Mouse (Mus musculus) neural tube, embryonic 14.5 days (tissue): ENCODE data around the gene Prr5. TPM values are rescaled to one million over a fixed set of nuclear protein-coding genes. Genes with fewer than 3 reads are reported as not detected.

ENCODE experiments used
- ATAC-seq: fragments of 200-750 bp; cut with Nextera tagmentation; 2 replicates; pipeline ENCODE4 v1.8.0; 2017; ENCODE audit warnings: low read depth, mild to moderate bottlenecking, moderate TSS enrichment, moderate library complexity
- H3K27ac ChIP-seq: fragments of 300-500 bp; sonication (generic); 2 replicates; pipeline ENCODE4 v1.5.1; 2014; ENCODE audit warnings: low read depth, mild to moderate bottlenecking, control low read depth, low read length, moderate library complexity, mixed read lengths
- H3K27me3 ChIP-seq: fragments of 300-500 bp; sonication (generic); 2 replicates; pipeline ENCODE4 v1.6.1; 2014; ENCODE audit warnings: low read length; ENCODE audit not compliant: control insufficient read depth, insufficient read depth
- H3K36me3 ChIP-seq: fragments of 300-500 bp; sonication (generic); 2 replicates; pipeline ENCODE4 v1.6.1; 2014; ENCODE audit warnings: low read length, mixed read lengths; ENCODE audit not compliant: control insufficient read depth, insufficient read depth
- H3K4me1 ChIP-seq: fragments of 300-500 bp; sonication (generic); 2 replicates; pipeline ENCODE4 v1.6.1; 2014; ENCODE audit warnings: low read length; ENCODE audit not compliant: control insufficient read depth, insufficient read depth
- H3K4me2 ChIP-seq: fragments of 300-500 bp; sonication (generic); 2 replicates; pipeline ENCODE4 v1.6.1; 2014; ENCODE audit warnings: mild to moderate bottlenecking, low read depth, low read length, control low read depth
- H3K4me3 ChIP-seq: fragments of 300-500 bp; sonication (generic); 2 replicates; pipeline ENCODE4 v1.5.1; 2014; ENCODE audit warnings: low read depth, low read length, control low read depth, mixed read lengths
- H3K9ac ChIP-seq: fragments of 300-500 bp; sonication (generic); replicated peaks from 2 replicates; pipeline ENCODE4 v1.6.1; 2014; ENCODE audit warnings: low read depth, mild to moderate bottlenecking, control low read depth, low read length, mixed read lengths
- H3K9me3 ChIP-seq: fragments of 300-500 bp; sonication (generic); 2 replicates; pipeline ENCODE4 v1.6.1; 2016; ENCODE audit warnings: low read length; ENCODE audit not compliant: control insufficient read depth
- WGBS: fragments of 180-500 bp; shearing (Covaris S2); extraction: QIAGEN DNeasy Blood & Tissue Kit; methylation state at CpG from one replicate; pipeline ENCODE4 v1.1.7; 2014; 5-methylcytosine and 5-hydroxymethylcytosine counted together
- polyA plus RNA-seq: library from polyadenylated mRNA; unstranded; fragments of >200 nt; fragmentation: Nextera tagmentation; extraction: Ambion mirVana; gene quantifications from 2 replicates; pipeline ENCODE4 v1.2.1, GENCODE M21; 2014

The Prr5 gene
- polyA plus RNA-seq, 1 experiment from 2014 or later: 27.9 TPM

DNA sequence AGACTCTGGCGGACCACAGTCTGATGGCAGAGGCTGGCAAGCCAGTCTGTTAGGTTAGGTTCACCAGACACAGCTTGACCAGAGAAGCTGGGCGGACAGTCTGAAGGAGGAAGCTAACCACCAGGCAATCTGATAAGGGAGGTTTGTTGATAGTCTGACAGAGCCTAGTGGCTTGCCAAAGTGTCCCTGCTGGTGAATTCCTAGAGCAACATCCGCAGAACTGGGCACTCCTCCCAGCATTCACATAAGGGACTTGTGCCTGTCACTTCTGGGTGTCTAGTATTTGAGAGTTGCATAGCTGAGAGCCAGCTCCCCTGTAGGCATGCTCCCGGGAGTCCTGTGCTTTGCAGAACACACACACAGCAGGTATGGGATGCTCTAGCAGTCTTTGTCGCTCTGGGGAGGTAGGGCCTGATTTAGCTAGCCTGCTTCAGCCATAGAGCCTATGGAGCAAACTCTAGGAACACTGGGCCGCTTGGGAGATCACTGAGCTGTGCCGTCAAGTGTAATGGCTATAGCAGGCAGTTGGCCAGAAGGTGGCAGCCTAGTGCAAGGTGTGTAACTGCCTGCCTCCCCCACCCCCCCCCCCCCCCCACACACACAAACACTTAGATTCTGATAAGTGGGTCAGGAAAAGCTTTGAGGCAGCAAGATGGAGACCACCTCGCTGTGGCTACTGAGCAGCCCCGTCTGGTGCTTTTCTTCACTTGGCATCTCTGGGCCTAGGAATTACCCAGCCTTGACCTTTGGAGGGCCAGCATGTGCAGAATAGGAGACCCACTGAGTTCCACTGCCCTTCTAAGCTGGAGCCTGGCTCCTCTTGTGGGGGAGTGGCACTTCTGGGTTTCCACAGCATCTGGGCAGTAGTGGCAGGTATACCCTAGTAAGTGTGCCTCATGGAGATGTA is 2.2 kb downstream of the Prr5 start:
- ATAC-seq: no peak
- no peak overlapping the region for H3K4me2 ChIP-seq
- 59% methylated on average over 9 of the region's 9 CpGs for WGBS
- H3K36me3 ChIP-seq: no peaks in the 10 kb centered on the region
- H3K27me3 ChIP-seq: no peaks in the 10 kb centered on the region
- no peak overlapping the region for H3K9ac ChIP-seq
- no peak overlapping the region for H3K4me3 ChIP-seq
- no peaks in the 10 kb centered on the region for H3K4me1 ChIP-seq
- no peak overlapping the region for H3K27ac ChIP-seq
- H3K9me3 ChIP-seq: no peaks in the 10 kb centered on the region

GRCm38 (mm10) chr15:84672308-84672615 is 2.8 kb downstream of the Prr5 start:
- ATAC-seq: peak; percentile 42; the same call in 1 of the 2 replicates
- no peak overlapping the region for H3K4me2 ChIP-seq
- 77% methylated on average over 4 of the region's 4 CpGs for WGBS
- H3K27me3 ChIP-seq: no peaks in the 10 kb centered on the region
- H3K9ac ChIP-seq: no peak overlapping the region
- H3K9me3 ChIP-seq: no peaks in the 10 kb centered on the region
- no peaks in the 10 kb centered on the region for H3K36me3 ChIP-seq
- no peaks in the 10 kb centered on the region for H3K4me1 ChIP-seq
- H3K4me3 ChIP-seq: no peak overlapping the region
- H3K27ac ChIP-seq: no peak overlapping the region

DNA sequence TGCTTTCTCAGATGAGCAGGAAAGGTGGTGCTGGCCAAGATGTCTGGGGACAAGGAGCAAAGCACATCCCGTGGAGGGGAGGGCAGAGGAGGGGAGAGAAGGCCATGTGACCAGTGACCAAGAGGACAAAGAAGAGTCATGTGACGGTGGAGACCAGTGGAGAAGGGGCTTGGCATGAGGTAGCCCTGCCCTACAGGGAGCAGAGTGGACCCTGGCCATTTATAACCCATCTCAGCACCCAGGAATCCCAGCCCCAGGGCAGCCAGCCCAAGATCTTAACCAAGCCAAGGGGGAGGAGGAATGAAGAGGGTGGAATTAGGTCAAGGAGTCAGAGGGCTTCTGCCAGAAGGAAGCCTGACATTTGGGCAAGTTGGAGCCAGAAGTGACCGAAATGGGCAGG is 3.2 kb downstream of the Prr5 start:
- ATAC-seq: no peak
- H3K4me2 ChIP-seq: no peak overlapping the region
- no peak overlapping the region for H3K27ac ChIP-seq
- H3K4me1 ChIP-seq: no peaks in the 10 kb centered on the region
- H3K9ac ChIP-seq: no peak overlapping the region
- no peaks in the 10 kb centered on the region for H3K36me3 ChIP-seq
- 68% methylated on average over 3 of the region's 3 CpGs for WGBS
- no peaks in the 10 kb centered on the region for H3K9me3 ChIP-seq
- H3K4me3 ChIP-seq: no peak overlapping the region
- H3K27me3 ChIP-seq: no peaks in the 10 kb centered on the region

- no peak for ATAC-seq
- no peak overlapping the region for H3K9ac ChIP-seq
- 66% methylated on average over 11 of the region's 11 CpGs for WGBS
- H3K4me1 ChIP-seq: no peaks in the 10 kb centered on the region
- no peak overlapping the region for H3K27ac ChIP-seq
- no peak overlapping the region for H3K4me3 ChIP-seq
- H3K4me2 ChIP-seq: no peak overlapping the region
- H3K27me3 ChIP-seq: no peaks in the 10 kb centered on the region
- no peaks in the 10 kb centered on the region for H3K36me3 ChIP-seq
- H3K9me3 ChIP-seq: no peaks in the 10 kb centered on the region
Measured at GRCm38 (mm10) chr15:84674329-84675067, 5.1 kb downstream of the Prr5 start.

DNA sequence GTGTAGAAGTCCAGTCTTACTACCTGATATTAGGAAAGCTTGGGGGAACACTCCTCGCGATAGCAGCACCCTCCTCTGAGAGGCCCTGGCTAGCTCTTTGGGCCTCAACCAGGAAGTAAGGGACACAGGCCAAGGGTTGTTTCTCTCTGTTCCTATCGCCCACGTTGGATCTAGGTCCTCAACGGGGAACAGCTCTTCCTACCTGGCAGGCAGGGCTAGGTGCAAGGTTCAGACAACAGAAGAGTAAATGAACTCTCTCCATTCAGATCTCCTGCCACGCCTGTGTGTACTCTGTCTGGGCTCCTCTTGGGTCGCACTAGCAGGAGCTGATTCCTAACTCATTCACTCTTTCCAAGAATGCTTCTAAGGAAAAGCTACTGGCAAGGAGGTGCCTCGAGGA is 5.9 kb downstream of the Prr5 start:
- H3K27me3 ChIP-seq: no peaks in the 10 kb centered on the region
- 78% methylated on average over 8 of the region's 8 CpGs for WGBS
- H3K27ac ChIP-seq: no peak overlapping the region
- H3K4me2 ChIP-seq: no peak overlapping the region
- no peak overlapping the region for H3K4me3 ChIP-seq
- no peaks in the 10 kb centered on the region for H3K4me1 ChIP-seq
- H3K36me3 ChIP-seq: no peaks in the 10 kb centered on the region
- ATAC-seq: no peak
- no peak overlapping the region for H3K9ac ChIP-seq
- H3K9me3 ChIP-seq: no peaks in the 10 kb centered on the region

- Histone ChIP-seq H3K27ac (no peak overlapping the region), H3K4me1 (peaks cover 14% of the 10 kb centered on the region), H3K4me2 (no peak overlapping the region), H3K9ac (no peak overlapping the region), H3K36me3 (no peaks in the 10 kb centered on the region), H3K27me3 (no peaks in the 10 kb centered on the region; the same call in 1 of the 2 replicates), H3K9me3 (no peaks in the 10 kb centered on the region), H3K4me3 (no peak overlapping the region)
- ATAC-seq: no peak
- 72% methylated on average over 11 of the region's 11 CpGs for WGBS
Measured at GRCm38 (mm10) chr15:84677943-84678342, 8.5 kb downstream of the Prr5 start.

GRCm38 (mm10) chr15:84679090-84679489 is 9.7 kb downstream of the Prr5 start:
- Histone ChIP-seq H3K9ac (no peak overlapping the region), H3K27me3 (no peaks in the 10 kb centered on the region; the same call in 1 of the 2 replicates), H3K27ac (no peak overlapping the region), H3K36me3 (no peaks in the 10 kb centered on the region), H3K4me1 (peaks cover 14% of the 10 kb centered on the region), H3K4me3 (no peak overlapping the region), H3K4me2 (no peak overlapping the region), H3K9me3 (no peaks in the 10 kb centered on the region)
- ATAC-seq: no peak
- WGBS: 97% methylated on average over 4 of the region's 4 CpGs

- no peaks in the 10 kb centered on the region for H3K9me3 ChIP-seq
- peaks cover 14% of the 10 kb centered on the region for H3K4me1 ChIP-seq
- WGBS: 82% methylated on average over 3 of the region's 3 CpGs
- no peak overlapping the region for H3K9ac ChIP-seq
- no peak overlapping the region for H3K27ac ChIP-seq
- ATAC-seq: no peak
- H3K27me3 ChIP-seq: no peaks in the 10 kb centered on the region; the same call in 1 of the 2 replicates
- no peaks in the 10 kb centered on the region for H3K36me3 ChIP-seq
- no peak overlapping the region for H3K4me3 ChIP-seq
- no peak overlapping the region for H3K4me2 ChIP-seq
Measured at GRCm38 (mm10) chr15:84679794-84680193, 10.4 kb downstream of the Prr5 start.
